Mouse (Mus musculus): ENCODE data around the gene Pld6.

Pld6 gene

GRCm38 (mm10) chr11:59787199-59787781 lies at the start of gene Pld6:
Pld6 (minus strand) TSS chr11:59787645.
- no peak for DNase-seq (ENCODE audit: extremely low read depth, low read depth)

GRCm38 (mm10) chr11:59821625-59822024 lies 34.2 kb upstream of the Pld6 start:
- DNase-seq (ENCODE audit: extremely low read depth, low read depth), result no peak

- no peak for DNase-seq (ENCODE audit: extremely low read depth, low read depth)
Measured at GRCm38 (mm10) chr11:59817916-59818315, 30.5 kb upstream of the Pld6 start.

GRCm38 (mm10) chr11:59815482-59816065 lies 28.1 kb upstream of the Pld6 start:
- DNase-seq (ENCODE audit: extremely low read depth, low read depth), result no peak

- no peak for DNase-seq (ENCODE audit: extremely low read depth, low read depth)
Measured at GRCm38 (mm10) chr11:59814936-59815335, 27.5 kb upstream of the Pld6 start.

GRCm38 (mm10) chr11:59814311-59814710 lies 26.9 kb upstream of the Pld6 start:
- no peak for DNase-seq (ENCODE audit: extremely low read depth, low read depth)

- no peak for DNase-seq (ENCODE audit: extremely low read depth, low read depth)
Measured at GRCm38 (mm10) chr11:59813276-59813675, 25.8 kb upstream of the Pld6 start.

GRCm38 (mm10) chr11:59811211-59811610 lies 23.8 kb upstream of the Pld6 start:
- no peak for DNase-seq (ENCODE audit: extremely low read depth, low read depth)

GRCm38 (mm10) chr11:59810480-59811158 lies 23.2 kb upstream of the Pld6 start:
- DNase-seq (ENCODE audit: extremely low read depth, low read depth), result peak; percentile 48

GRCm38 (mm10) chr11:59809670-59810474 lies 22.4 kb upstream of the Pld6 start, which contains the start of gene Flcn:
Flcn (minus strand) TSS chr11:59810016.
- DNase-seq (ENCODE audit: extremely low read depth, low read depth), result peak; percentile 82

GRCm38 (mm10) chr11:59809071-59809669 lies 21.7 kb upstream of the Pld6 start:
- peak; percentile 80 for DNase-seq (ENCODE audit: extremely low read depth, low read depth)

- DNase-seq (ENCODE audit: extremely low read depth, low read depth), result no peak
Measured at GRCm38 (mm10) chr11:59808170-59808960, 20.9 kb upstream of the Pld6 start.

- no peak for DNase-seq (ENCODE audit: extremely low read depth, low read depth)
Measured at GRCm38 (mm10) chr11:59805656-59806055, 18.2 kb upstream of the Pld6 start.

- no peak for DNase-seq (ENCODE audit: extremely low read depth, low read depth)
Measured at GRCm38 (mm10) chr11:59805256-59805655, 17.8 kb upstream of the Pld6 start.

GRCm38 (mm10) chr11:59804409-59805110 lies 17.1 kb upstream of the Pld6 start:
- DNase-seq (ENCODE audit: extremely low read depth, low read depth), result no peak

- no peak for DNase-seq (ENCODE audit: extremely low read depth, low read depth)
Measured at GRCm38 (mm10) chr11:59803516-59803915, 16.1 kb upstream of the Pld6 start.

- no peak for DNase-seq (ENCODE audit: extremely low read depth, low read depth)
Measured at GRCm38 (mm10) chr11:59801881-59802280, 14.4 kb upstream of the Pld6 start.

GRCm38 (mm10) chr11:59800412-59800811 lies 13.0 kb upstream of the Pld6 start:
- no peak for DNase-seq (ENCODE audit: extremely low read depth, low read depth)

- DNase-seq (ENCODE audit: extremely low read depth, low read depth), result no peak
Measured at GRCm38 (mm10) chr11:59793390-59793789, 5.9 kb upstream of the Pld6 start.

GRCm38 (mm10) chr11:59789311-59789710 lies 1.9 kb upstream of the Pld6 start:
- no peak for DNase-seq (ENCODE audit: extremely low read depth, low read depth)
